Mouse (Mus musculus) thymus, adult 18-20 months (tissue): ENCODE measurements at regions not wholly inside any gene's neighbourhood (a gene's known extent, or its start where the extent isn't known, plus 50 kb on each side); places are given as distances from the start of the nearest gene placed in this dataset.
"Not testable (repeated sequence)": the region's sequence is repeated elsewhere in the genome, so short reads cannot be mapped to it uniquely, and the experiment has no call there.

ENCODE experiments used
- DNase-seq, 2 experiments: peaks; one replicate each; pipeline ENCODE4 v3.0.0; 2022; ENCODE audit warnings: mixed read lengths in 2 of 2

DNA sequence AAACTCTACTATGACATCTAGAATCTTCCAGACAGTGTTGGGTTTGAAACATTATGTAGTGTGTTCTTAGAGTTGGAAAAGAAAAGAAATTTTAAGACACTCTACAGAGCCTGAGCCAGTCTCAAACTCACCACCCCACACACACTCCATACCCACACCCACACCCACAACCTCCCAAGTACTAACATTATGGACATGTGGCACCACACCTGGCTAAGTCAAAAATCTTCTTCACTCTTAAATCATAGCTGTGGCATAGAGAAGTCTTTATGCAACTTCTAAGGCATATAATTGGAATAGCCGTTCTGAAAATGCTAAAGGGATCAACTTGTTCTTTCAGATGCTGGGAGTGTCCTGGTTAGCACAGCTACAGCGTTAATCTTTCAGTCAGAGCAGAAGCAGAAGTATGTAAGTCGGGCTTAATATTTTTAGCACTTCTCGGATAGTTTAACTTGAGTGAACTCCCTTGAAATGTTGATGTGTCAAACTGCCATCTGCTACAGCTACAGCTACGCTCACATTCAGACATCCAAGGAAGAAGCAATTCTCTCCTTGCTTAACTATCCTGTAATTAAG is 68.6 kb upstream of the Creb1 start:
- no peak for DNase-seq

DNA sequence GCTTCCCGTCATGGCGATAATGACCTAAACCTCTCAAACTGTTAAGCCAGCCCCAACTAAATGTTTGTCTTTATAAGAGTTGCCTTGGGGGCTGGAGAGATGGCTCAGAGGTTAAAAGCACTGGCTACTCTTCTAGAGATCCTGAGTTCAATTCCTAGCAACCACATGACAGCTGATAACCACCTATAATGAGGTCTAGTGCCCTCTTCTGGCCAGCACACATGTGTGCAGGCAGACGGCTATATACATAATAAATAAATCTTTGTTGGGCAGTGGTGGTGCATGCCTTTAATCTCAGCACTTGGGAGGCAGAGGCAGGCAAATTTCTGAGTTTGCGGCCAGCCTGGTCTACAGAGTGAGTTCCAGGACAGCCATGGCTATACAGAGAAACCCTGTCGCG is 70.8 kb upstream of the Creb1 start:
- not testable (repeated sequence) for DNase-seq

GRCm38 (mm10) chr1:64457872-64458271 is 74.6 kb upstream of the Creb1 start:
- no peak for DNase-seq

- peak in 1 of 2 experiments; percentile 28 for DNase-seq
Measured at GRCm38 (mm10) chr1:64449141-64449540, 83.3 kb upstream of the Creb1 start.

DNA sequence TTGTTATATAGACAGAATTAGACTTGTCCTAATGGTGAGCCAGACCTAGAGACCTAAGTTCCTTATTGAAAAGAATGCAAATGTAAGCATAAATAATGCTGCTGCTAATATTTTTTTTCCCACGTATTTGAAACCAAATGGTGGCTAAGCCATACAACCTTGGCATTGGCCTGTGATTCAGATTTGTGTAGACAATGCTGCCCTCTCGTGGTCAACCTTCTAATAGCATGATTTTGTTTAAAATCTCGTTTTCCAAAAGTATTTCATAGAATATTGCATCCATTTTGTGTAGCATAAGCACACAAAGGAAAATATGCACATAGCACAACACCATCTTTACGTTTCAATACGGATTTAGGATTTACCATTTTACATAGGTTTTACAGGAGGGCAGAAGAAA is 84.4 kb upstream of the Creb1 start:
- DNase-seq: no peak

DNA sequence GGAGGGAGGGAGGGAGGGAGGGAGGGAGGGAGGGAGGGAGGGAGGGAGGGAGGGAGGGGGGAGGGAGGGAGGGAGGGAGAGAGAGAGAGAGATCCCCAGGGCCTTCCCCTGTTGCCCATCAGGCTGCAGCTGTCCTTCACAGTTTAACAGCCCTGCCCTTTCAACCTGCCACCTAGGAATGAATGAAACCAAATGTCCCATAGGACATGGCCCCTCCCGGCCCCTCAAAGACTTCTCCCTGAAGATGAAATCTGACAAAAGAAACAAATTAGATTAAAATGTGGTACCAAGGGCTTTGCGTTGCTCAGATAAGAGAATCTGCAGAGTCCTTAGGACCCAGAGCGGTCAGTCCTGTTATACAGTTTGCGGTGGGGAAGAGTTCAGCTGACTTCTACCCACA is 86.0 kb upstream of the Creb1 start:
- DNase-seq: no peak

DNA sequence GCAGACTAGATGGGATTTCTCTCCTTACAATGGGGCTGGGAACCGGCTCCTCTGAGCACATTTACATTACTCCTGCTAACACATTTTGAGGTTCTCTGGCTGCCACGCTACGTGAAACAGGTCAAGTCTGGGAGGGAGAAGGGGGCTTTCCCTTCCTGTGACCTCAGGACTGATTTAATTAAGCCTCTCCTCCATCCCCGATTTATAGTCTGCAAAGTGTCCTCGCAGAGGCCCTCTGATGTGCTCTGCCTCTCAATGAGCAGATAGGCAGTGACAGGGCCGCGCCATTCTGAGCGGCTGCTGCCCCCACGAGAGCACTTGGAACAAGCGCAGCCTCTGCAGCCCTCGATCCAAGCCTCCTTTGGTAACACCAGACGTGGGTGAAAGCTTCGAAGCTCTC is 86.5 kb upstream of the Creb1 start:
- DNase-seq: peak; percentile 61 to 62

GRCm38 (mm10) chr1:64443436-64443835 is 89.0 kb upstream of the Creb1 start:
- no peak for DNase-seq

DNA sequence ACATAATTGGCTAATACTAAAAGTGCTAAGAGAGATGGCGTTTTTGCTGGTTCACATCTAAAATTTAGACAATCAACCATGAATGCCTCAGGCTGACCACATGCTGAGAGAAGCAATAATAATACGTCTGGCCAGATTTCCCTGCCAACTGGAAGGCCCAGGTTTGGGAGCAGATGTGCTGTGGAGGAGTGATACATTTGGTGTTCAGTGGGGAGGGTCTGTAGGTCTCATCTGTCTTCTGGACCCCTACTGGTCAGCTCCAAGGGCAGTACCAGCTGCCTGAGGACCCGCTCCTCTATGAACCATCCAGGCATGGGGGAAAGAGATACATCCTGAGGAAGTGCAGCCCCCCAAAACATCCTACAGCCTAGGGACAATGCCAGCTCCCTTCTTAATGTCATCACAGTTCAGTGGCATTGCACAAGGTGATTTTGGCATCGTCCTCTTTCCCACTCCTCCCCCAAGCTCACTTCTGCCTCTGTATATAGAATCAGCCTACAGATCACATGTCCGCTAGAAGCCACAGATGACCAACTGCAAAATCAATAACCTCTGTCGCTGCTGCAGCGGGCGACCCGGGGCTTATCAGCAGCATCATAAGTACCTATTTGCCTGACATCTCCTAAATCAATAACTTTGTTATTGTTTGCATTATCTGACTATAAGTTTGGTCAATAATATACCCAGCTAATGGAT is 90.1 kb upstream of the Creb1 start:
- no peak for DNase-seq

DNA sequence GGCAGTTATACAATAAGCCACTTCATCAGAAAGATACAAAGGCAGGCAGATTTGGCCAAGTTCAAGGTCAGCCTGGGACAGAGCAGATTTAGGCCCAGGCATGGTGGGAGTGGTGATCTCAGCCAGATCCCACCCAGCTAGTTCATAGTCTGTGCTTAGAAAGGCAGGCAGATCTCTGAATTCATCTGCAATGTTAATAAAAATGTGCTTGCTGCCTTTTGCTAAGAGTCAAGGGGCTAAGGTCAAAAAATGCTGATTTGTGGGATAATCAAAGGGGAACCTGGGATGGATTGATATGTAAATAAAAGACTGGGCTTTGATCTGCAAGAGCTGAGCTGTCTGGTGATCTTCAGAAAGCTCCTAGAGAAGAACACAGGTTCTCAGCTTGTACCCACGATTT is 109.2 kb upstream of the Creb1 start:
- DNase-seq: no peak

DNA sequence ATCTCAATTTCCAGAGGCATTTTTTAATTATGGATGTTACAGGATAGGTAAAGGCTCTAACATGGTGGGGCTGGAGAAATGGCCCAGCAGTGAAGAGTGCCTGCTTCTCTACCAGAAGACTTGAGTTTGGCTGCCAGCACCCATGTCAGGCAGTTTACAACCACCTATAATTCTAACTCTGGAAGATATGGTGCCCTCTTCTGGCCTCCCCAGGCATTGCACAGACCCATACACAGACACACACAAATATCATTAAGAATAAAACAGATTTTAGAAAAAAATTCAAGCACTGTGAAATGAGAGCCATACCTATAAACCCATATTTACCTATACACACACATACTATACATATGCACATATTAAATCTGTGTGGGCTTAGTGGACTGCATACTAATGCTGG is 113.9 kb upstream of the Creb1 start:
- DNase-seq: no peak

DNA sequence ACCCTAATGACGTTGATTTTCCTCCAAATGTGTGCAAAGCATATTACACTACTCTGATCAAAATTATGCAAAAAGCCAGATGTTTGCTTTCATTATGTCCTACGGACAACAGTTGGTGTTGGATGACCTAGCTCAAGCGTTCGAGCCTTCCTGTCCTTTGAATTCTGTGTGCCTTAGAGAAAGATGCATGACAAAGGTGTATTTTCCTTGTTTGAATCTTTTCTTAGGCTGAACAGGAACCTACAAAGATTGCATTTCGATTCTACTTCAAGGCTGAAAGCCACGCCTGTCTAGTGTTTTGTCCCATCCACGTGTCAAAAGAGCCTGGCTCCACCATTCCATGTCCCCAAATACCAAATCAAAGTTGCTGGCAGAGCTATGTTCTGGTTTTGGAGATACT is 116.5 kb upstream of the Creb1 start:
- DNase-seq: no peak

- no peak for DNase-seq
Measured at GRCm38 (mm10) chr1:64413181-64413560, 119.3 kb upstream of the Creb1 start.

DNA sequence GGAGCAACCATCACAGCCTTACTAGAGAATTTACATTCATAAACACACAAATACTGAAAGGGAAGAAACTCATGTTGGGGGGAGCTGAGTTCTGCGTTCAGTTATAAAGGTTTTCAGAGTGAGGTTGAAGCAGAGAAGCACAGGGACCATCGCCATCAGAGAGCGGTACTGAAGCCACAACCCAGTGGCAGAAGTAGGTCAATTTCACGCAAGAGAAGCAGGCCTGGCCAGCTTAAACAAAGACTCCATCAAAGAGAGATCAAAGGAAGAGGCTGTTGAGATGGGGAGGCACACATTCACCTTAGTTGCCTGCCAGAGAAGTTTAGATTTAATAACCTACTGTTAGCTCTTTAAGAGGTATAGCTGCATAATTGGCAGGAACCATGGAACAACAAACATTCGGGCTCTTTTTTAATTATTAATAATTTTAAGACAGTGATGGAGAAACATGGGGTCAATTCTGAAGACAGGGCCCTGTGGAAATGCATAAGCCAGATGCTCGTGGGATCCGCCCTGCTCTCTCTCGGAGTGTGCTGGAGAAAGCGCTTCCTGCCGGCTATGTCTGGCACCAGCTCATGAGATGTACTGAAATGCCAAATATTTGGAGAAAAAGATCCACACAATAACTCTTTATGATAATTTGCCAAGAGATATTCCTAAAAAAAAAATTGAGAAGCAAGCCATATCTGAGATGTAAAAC is 119.8 kb upstream of the Creb1 start:
- DNase-seq: no peak

GRCm38 (mm10) chr1:64411851-64412480 is 120.5 kb upstream of the Creb1 start:
- no peak for DNase-seq

GRCm38 (mm10) chr1:64408807-64409582 is 123.5 kb upstream of the Creb1 start:
- DNase-seq: no peak

GRCm38 (mm10) chr1:64391525-64391924 is 140.9 kb upstream of the Creb1 start:
- DNase-seq: no peak

- DNase-seq: no peak
Measured at GRCm38 (mm10) chr1:64381264-64381663, 151.2 kb upstream of the Creb1 start.

DNA sequence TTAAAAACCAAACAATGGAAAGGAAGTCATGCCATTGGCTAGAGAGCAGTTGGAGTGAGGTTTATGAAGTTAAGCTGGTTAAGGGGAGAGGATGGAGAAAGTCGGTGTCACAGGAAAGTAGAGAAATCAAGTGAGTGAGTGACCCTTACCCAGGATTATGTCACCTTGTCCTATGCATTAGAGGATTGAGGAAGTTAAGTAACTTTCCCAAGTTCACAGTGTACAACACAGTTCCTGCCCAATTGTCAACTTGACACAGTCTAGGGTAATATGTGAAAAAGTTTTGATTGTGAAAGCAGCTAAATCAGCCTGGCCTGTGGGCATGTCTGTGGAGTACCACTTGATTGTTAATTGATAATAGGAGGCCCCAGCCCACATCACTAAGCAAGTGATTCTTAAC is 156.0 kb upstream of the Creb1 start:
- not testable (repeated sequence) for DNase-seq

- no peak for DNase-seq
Measured at GRCm38 (mm10) chr1:64374286-64375071, 158.0 kb upstream of the Creb1 start.

GRCm38 (mm10) chr1:64364095-64364494 is 168.3 kb upstream of the Creb1 start:
- DNase-seq: no peak

DNA sequence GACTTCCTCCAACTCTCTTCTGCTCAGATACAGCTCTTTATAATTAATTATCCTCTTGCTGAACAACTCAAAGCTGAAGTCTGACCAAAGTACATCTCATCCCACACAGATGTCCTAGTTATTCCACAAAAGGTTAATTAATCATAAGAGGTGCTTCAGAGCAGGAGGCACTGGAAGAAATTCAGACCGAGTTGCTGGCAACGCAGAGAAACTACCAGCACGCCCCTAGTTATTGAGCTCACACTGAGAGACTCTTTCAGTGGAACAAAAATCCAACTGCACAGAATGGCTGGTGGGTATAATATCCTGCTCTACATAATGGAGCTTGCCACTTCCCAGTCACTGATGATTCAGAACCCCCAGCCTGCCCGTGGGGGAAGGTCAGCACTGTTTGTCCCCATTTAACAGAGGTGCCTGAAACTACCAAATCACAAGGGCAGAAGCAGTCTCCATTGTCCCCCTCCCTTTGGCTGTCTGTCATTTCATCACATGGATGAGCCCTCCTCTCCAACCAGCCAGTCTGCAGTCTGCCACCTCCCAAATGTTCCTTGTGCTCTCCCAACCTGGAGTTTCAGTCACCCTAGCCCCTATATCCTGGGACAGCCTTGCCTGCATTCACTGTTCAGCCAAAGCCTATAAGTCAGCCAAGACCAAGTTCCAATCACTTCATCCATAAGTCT is 170.3 kb upstream of the Creb1 start:
- DNase-seq: no peak
